Mouse (Mus musculus): Measurements from ENCODE around the gene Lpin3. TPM values are rescaled to one million over a fixed set of nuclear protein-coding genes. Genes with fewer than 3 reads are reported as not detected.
A peak's percentile ranks its signal among the peaks of the same experiment; 100 is the strongest.

Lpin3 gene
- polyA plus RNA-seq (2021) = 2.3 TPM

DNA sequence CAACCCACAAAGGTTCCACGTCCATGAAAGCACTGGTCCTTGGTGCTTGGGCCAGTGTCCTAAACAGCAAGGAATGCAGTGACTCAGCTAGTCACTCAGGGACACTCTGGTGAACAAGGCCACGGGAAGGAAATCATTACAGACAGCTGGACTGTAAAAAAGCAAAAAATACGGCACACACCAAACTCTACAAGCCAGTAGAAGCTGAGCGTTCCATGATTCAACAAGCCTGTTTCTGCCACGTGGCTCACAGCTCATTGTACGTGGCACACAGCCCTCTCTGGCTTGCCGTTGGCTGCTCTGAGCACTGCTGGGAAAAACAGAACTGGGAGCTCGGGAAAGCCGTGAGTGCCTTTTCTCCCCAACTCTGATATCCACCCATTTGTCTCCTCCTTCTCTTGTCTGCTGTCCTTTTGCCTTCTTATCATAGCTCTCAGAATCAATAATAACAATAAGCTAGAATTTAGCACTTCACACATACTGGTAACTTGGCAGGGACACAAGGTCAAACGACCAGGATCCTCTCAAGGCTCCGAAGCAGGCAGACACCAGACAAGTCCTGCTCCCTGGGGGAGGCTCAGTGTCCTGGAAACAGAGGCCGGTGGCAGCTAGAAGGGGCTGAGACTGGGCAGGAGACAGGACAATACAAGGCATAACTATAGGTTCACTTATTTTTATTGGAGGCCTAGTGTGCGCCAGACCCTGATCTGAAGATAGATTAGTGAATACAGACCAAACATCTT lies at the start of gene Lpin3:
Gene Lpin3 (plus strand): TSS at position 218 of the 743 bp plus-strand sequence.
- TF ChIP-seq CTCF (IDR thresholded peaks at IDR 0.05) = no peak
- in situ Hi-C loops (cut with MboI; ENCODE audit: low pct_unique_long_range_greater_than_20kb) = loop anchor here (5.0 kb wide), 1 partner anchor 278 kb away; no protein-coding TSS in a partner anchor
- ChIA-PET CTCF (interaction anchor here (0.9 to 2.0 kb wide), 5 partner anchors 14 to 137 kb away, joined by 3 to 6 read pairs (median 4); no protein-coding TSS in a partner anchor), POLR2A (no interaction called here)
- no peaks in the 10 kb centered on the region for H3K27me3 ChIP-seq
- ATAC-seq = peak; percentile 85
- no peak for DNase-seq (ENCODE audit: low read depth, low spot score)

DNA sequence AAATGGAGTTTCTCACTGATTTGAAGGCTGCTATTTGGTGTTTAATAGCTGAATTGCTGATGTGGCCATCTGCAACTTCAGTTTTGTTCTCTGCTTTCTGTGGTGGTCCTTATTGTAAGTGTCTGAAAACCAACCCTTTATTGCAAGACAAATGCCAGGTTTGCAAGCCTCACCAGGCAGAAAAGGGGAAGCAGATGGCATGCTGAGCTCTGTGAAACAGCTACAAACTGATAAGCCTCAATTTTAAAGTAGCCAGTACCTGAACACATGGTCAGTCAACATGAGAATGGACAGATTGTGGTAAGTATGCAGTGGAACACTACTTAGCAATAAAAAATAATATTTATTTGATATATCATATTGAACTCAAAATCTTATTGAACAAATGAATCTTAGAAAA lies 39.6 kb upstream of the Lpin3 start:
- in situ Hi-C loops (cut with MboI; ENCODE audit: low pct_unique_long_range_greater_than_20kb) = no loop called here
- ATAC-seq (no peak), DNase-seq (ENCODE audit: low read depth, low spot score) (no peak)
- POLR2A ChIA-PET = no interaction called here
- no peaks in the 10 kb centered on the region for H3K27me3 ChIP-seq
- TF ChIP-seq CTCF (IDR thresholded peaks at IDR 0.05) = no peak
- CTCF ChIA-PET = no interaction called here

DNA sequence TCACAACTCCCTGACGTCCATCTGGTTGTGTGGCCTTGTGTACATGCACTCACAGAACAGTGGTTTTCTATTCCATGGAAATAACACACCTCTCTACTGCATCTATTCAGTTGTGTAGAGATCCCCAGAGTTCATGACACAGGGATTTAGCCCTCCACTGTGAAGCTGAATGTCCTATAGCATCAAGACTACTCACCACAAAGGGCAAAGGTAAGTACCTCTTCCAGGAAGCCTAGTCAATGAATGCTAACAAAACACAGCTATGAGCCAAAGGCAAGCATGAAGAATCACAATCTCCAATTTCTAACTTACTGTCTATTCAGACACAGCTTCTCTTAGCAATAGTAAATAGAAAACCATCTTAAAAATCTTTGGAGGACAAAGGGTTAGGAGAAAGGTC lies 32.8 kb upstream of the Lpin3 start:
- TF ChIP-seq CTCF (IDR thresholded peaks at IDR 0.05) = no peak
- DNase-seq (ENCODE audit: low read depth, low spot score) (no peak), ATAC-seq (no peak)
- ChIA-PET CTCF (interaction anchor here (0.8 to 1.4 kb wide), 6 partner anchors 12 to 234 kb away, joined by 3 to 4 read pairs (median 3); no protein-coding TSS in a partner anchor), POLR2A (interaction anchor here (0.7 kb wide), 1 partner anchor 78 kb away, joined by 3 read pairs; no protein-coding TSS in a partner anchor)
- H3K27me3 ChIP-seq = no peaks in the 10 kb centered on the region
- in situ Hi-C loops (cut with MboI; ENCODE audit: low pct_unique_long_range_greater_than_20kb) = no loop called here

DNA sequence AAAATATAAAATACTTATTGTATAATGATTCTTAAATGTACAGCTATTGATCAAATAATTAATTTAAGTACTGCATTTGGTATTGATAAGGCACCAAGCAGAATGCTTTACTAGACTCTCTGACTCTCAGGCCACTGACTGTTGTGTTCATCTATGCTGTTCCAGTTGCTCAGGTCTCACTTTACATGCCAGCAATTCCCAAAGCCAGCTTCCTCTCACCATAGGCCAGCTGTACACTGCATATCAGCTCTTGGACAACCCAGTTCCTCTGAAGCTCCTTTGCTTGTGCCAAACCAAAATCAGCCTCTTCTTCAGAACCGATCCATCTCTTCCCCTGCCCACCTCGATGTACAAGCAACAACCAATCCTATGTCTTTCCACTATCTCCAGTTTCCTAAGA lies 32.3 kb upstream of the Lpin3 start:
- in situ Hi-C loops (cut with MboI; ENCODE audit: low pct_unique_long_range_greater_than_20kb) = no loop called here
- no peaks in the 10 kb centered on the region for H3K27me3 ChIP-seq
- ChIA-PET CTCF (interaction anchor here (0.9 to 1.4 kb wide), 3 partner anchors 22 to 235 kb away, joined by 3 read pairs; no protein-coding TSS in a partner anchor), POLR2A (interaction anchor here (0.7 kb wide), 1 partner anchor 79 kb away, joined by 3 read pairs; no protein-coding TSS in a partner anchor)
- no peak for ATAC-seq
- DNase-seq (ENCODE audit: low read depth, low spot score) = no peak
- TF ChIP-seq CTCF (IDR thresholded peaks at IDR 0.05) = no peak

DNA sequence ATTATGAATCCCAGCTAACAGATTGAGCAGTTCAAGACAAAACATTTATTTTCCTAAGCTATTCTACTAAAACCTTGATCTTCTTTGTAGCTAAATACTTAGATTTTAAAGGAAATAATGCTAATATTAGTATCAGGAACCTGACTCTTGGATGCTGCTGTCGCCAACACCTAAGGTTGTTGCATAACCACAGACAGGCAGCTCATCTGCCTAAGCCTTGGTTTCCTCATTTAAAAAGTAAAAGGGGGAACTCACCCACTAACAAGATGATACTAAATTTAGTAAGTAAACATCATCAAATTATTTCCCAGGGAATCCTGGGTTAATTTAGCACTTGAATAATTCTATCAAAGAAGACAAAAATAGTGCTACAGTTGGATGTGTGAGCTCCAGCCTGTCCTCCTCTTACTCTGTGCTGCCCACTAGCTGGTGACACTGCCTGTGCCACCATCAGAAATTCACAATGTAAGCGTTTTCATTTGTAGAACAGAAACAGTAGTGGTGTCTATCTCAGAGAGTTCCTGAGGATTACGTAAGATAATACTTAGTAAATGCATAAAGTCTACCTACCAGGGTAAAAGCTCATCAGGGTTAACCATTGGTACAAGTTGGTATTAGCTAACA lies 30.7 kb upstream of the Lpin3 start:
- ChIA-PET CTCF (interaction anchor here (0.7 to 1.5 kb wide), 3 partner anchors 11 to 43 kb away, joined by 3 to 4 read pairs (median 4); partner anchors contain the start of gene Zhx3), POLR2A (no interaction called here)
- DNase-seq (ENCODE audit: low read depth, low spot score) (no peak), ATAC-seq (no peak)
- no peak for TF ChIP-seq CTCF (IDR thresholded peaks at IDR 0.05)
- in situ Hi-C loops (cut with MboI; ENCODE audit: low pct_unique_long_range_greater_than_20kb) = no loop called here
- no peaks in the 10 kb centered on the region for H3K27me3 ChIP-seq

DNA sequence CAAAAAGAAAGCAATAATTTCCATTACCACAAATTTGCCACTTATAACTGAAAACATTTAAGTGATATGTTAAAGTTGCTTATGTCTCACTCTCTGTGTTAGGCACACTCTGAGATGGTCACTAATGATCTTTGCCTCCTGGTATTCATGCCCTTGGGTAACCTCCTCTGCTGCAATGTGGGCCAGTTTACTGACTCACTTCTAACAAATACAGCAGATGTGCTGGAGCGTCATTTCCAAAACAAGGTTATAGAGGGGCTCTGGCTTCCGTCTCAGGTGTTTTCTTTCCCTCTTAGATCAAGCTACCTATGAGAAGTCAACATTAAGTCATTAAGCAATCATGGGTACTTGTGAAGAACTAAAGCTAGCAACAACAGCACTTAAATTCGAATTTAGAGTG lies 30.1 kb upstream of the Lpin3 start:
- in situ Hi-C loops (cut with MboI; ENCODE audit: low pct_unique_long_range_greater_than_20kb) = no loop called here
- TF ChIP-seq CTCF (IDR thresholded peaks at IDR 0.05) = no peak
- DNase-seq (ENCODE audit: low read depth, low spot score) (no peak), ATAC-seq (no peak)
- H3K27me3 ChIP-seq = no peaks in the 10 kb centered on the region
- ChIA-PET CTCF (interaction anchor here (1.4 to 1.5 kb wide), 2 partner anchors 22 to 44 kb away, joined by 3 to 4 read pairs; partner anchors contain the start of gene Zhx3), POLR2A (no interaction called here)

DNA sequence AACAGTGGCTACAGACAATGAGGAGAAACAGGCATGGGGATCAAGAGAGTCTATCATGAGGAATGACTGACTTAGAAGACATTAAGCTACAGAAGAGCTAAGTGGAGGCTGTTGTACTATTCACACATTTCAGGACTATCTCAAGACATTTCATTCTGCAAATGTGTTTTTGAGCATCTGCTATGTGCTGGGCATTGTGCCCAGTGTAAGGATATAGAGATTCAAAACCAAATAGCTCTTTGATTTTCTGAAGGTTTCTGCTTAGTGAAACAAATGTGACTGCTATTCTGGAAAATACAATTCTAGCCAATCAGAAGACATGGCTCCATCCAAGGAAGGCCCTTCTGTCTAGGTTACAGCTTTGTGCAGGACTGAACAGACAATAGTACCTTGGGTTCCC lies 25.8 kb upstream of the Lpin3 start:
- no peak for ATAC-seq
- POLR2A ChIA-PET = interaction anchor here (0.6 kb wide), 1 partner anchor 9 kb away, joined by 3 read pairs; no protein-coding TSS in a partner anchor
- no peak for DNase-seq (ENCODE audit: low read depth, low spot score)
- TF ChIP-seq CTCF (IDR thresholded peaks at IDR 0.05) = no peak
- in situ Hi-C loops (cut with MboI; ENCODE audit: low pct_unique_long_range_greater_than_20kb) = no loop called here
- H3K27me3 ChIP-seq = no peaks in the 10 kb centered on the region
- CTCF ChIA-PET = interaction anchor here (1.0 to 1.8 kb wide), 5 partner anchors 9 to 50 kb away, joined by 3 to 9 read pairs (median 4); no protein-coding TSS in a partner anchor

DNA sequence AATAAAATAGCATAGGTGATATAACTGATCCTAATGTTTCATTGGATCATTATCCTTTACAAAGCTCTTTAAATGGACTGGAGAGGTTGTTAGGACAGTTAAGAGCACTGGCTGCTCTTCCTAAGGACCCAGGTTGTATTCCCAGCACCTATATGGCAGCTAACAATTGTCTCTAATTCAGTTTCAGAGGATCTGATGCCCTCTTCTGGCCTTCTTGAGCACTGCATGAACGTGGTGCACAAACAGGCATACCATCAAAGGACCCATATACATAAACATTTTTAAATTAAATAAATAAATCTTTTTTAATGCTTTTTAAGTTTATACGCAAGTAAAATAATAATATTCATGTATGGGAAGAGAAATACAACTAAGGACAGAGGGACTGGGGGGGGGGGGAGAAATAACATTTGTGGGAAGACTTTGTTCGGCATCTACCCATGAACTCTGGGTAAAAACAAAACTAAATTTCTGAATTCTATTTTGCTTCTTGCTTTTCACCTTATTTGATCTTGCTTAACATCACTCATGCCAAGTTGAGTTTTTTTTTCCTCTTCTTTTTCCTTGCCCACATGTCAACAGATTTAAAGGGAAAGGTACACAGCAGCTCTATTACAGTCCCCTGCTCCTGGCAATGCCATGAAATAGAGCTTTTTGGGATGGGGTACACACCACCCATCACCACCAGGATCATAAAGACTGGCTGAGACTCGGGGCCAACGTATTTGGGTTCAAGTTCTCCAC lies 23.9 kb upstream of the Lpin3 start:
- ATAC-seq = no peak
- DNase-seq (ENCODE audit: low read depth, low spot score) = no peak
- POLR2A ChIA-PET = no interaction called here
- no peaks in the 10 kb centered on the region for H3K27me3 ChIP-seq
- in situ Hi-C loops (cut with MboI; ENCODE audit: low pct_unique_long_range_greater_than_20kb) = no loop called here
- CTCF ChIA-PET = no interaction called here
- peak; percentile 25 for TF ChIP-seq CTCF (IDR thresholded peaks at IDR 0.05)

DNA sequence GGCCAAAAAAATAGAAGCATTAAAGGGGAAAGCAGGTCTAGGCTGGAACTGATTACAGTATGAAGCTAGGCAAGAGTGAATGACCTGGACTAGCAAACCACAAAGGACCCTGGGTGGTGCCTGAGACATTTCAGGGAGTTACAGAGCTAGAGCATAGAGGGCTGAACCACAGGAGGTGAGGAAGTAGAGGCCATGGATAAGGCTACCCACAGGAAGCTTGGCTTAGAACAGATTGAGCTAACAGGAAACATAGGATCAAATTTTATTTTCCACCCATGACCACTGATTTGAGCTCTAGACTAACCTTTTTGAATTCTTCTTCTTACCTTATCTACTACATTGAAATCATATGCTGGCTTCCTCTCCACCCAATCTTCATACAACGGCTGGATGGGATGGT lies 20.1 kb upstream of the Lpin3 start:
- ChIA-PET CTCF (interaction anchor here (0.8 to 2.3 kb wide), 6 partner anchors 9 to 50 kb away, joined by 3 to 7 read pairs (median 4); no protein-coding TSS in a partner anchor), POLR2A (interaction anchor here (1.3 kb wide), 1 partner anchor 9 kb away, joined by 3 read pairs; no protein-coding TSS in a partner anchor)
- ATAC-seq (no peak), DNase-seq (ENCODE audit: low read depth, low spot score) (no peak)
- no peak for TF ChIP-seq CTCF (IDR thresholded peaks at IDR 0.05)
- H3K27me3 ChIP-seq = no peaks in the 10 kb centered on the region
- in situ Hi-C loops (cut with MboI; ENCODE audit: low pct_unique_long_range_greater_than_20kb) = no loop called here

DNA sequence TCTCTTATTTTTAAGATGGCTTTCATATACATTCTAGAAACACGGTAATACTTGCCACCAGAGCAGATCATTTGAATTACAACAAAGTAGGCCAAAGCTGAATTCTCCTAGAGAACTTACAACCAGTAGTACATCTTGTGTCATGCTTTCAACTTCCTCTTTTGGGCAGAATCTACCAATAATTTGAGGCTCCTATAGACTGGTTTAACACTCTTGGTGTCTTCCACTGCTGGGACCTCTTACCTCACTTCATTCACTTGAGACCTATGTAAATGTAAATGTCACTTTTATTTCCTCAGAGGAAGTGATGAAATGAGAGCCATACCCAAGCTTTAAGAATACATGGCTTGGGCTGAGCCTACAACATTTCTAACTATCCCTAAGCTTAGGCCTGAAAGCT lies 16.4 kb upstream of the Lpin3 start:
- ChIA-PET POLR2A (no interaction called here), CTCF (interaction anchor here (0.9 to 2.1 kb wide), 2 partner anchors 9 to 135 kb away, joined by 3 to 9 read pairs; no protein-coding TSS in a partner anchor)
- no peaks in the 10 kb centered on the region for H3K27me3 ChIP-seq
- TF ChIP-seq CTCF (IDR thresholded peaks at IDR 0.05) = no peak
- in situ Hi-C loops (cut with MboI; ENCODE audit: low pct_unique_long_range_greater_than_20kb) = no loop called here
- DNase-seq (ENCODE audit: low read depth, low spot score) (no peak), ATAC-seq (no peak)
